Mouse (Mus musculus) hindbrain, embryonic 14.5 days (tissue): ENCODE measurements around the gene Tmem214. TPM values are rescaled to one million over a fixed set of nuclear protein-coding genes. Genes with fewer than 3 reads are reported as not detected.

Experiments used
- ATAC-seq: fragments of 200-750 bp; cut with Nextera tagmentation; 2 replicates; pipeline ENCODE4 v1.8.0; 2017; ENCODE audit warnings: moderate number of reproducible peaks, mild to moderate bottlenecking, moderate TSS enrichment, moderate library complexity; ENCODE audit not compliant: low FRiP score
- DNase-seq: peaks from one replicate; pipeline ENCODE4 v3.0.0-alpha.2; 2015; ENCODE audit warnings: low spot score
- H3K27ac ChIP-seq: fragments of 300-500 bp; sonication (generic); 2 replicates; pipeline ENCODE4 v1.5.1; 2014; ENCODE audit warnings: mild to moderate bottlenecking, moderate library complexity
- H3K27me3 ChIP-seq: fragments of 300-500 bp; sonication (generic); 2 replicates; pipeline ENCODE4 v1.6.1; 2014; ENCODE audit warnings: mild to moderate bottlenecking, low read length, mixed read lengths; ENCODE audit not compliant: control insufficient read depth, insufficient read depth
- H3K36me3 ChIP-seq: fragments of 300-500 bp; sonication (generic); replicated peaks from 2 replicates; pipeline ENCODE4 v1.6.1; 2014; ENCODE audit not compliant: control insufficient read depth, insufficient read depth
- H3K4me1 ChIP-seq: fragments of 300-500 bp; sonication (generic); replicated peaks from 2 replicates; pipeline ENCODE4 v1.6.1; 2014; ENCODE audit warnings: antibody characterized with exemption, low read length, mixed read lengths; ENCODE audit not compliant: control insufficient read depth, insufficient read depth
- H3K4me2 ChIP-seq: fragments of 300-500 bp; sonication (generic); replicated peaks from 2 replicates; pipeline ENCODE4 v1.6.1; 2014; ENCODE audit warnings: mild to moderate bottlenecking, moderate library complexity
- H3K4me3 ChIP-seq: fragments of 300-500 bp; sonication (generic); replicated peaks from 2 replicates; pipeline ENCODE4 v1.5.1; 2014; ENCODE audit warnings: mild to moderate bottlenecking, low read length
- H3K9ac ChIP-seq: fragments of 300-500 bp; sonication (generic); 2 replicates; pipeline ENCODE4 v1.6.1; 2014
- H3K9me3 ChIP-seq: fragments of 300-500 bp; sonication (generic); 2 replicates; pipeline ENCODE4 v1.6.1; 2016; ENCODE audit warnings: low read length; ENCODE audit not compliant: control insufficient read depth
- WGBS: fragments of 180-500 bp; shearing (Covaris S2); extraction: QIAGEN DNeasy Blood & Tissue Kit; methylation state at CpG from one replicate; pipeline ENCODE4 v1.1.7; 2014; 5-methylcytosine and 5-hydroxymethylcytosine counted together
- polyA plus RNA-seq: library from polyadenylated mRNA; unstranded; fragments of >200 nt; fragmentation: Nextera tagmentation; extraction: Ambion mirVana; gene quantifications from 2 replicates; pipeline ENCODE4 v1.2.1, GENCODE M21; 2014

Gene Tmem214
- polyA plus RNA-seq, 1 experiment from 2014 or later: 50.1 TPM

- Histone ChIP-seq H3K4me2 (no peak overlapping the region), H3K4me3 (no peak overlapping the region), H3K9me3 (no peaks in the 10 kb centered on the region), H3K9ac (no peak overlapping the region), H3K27ac (no peak overlapping the region), H3K27me3 (no peaks in the 10 kb centered on the region), H3K4me1 (peaks cover 28% of the 10 kb centered on the region), H3K36me3 (no peaks in the 10 kb centered on the region)
- DNase-seq: no peak
- WGBS: 89% methylated on average over 9 of the region's 9 CpGs
- no peak for ATAC-seq
Observed at GRCm38 (mm10) chr5:30916841-30917240, 49.0 kb downstream of the Tmem214 start.

GRCm38 (mm10) chr5:30917348-30917747 lies 49.5 kb downstream of the Tmem214 start:
- Histone ChIP-seq H3K4me2 (no peak overlapping the region), H3K4me1 (peaks cover 33% of the 10 kb centered on the region), H3K36me3 (no peaks in the 10 kb centered on the region), H3K27me3 (no peaks in the 10 kb centered on the region), H3K4me3 (no peak overlapping the region), H3K9me3 (no peaks in the 10 kb centered on the region), H3K27ac (no peak overlapping the region), H3K9ac (no peak overlapping the region)
- DNase-seq (no peak), ATAC-seq (no peak)
- WGBS: 88% methylated on average over 11 of the region's 11 CpGs

GRCm38 (mm10) chr5:30917891-30918670 lies 50.3 kb downstream of the Tmem214 start:
- WGBS: 85% methylated on average over 31 of the region's 31 CpGs
- no peaks in the 10 kb centered on the region for H3K9me3 ChIP-seq
- no peaks in the 10 kb centered on the region for H3K27me3 ChIP-seq
- no peak for ATAC-seq
- peaks cover 31% of the 10 kb centered on the region for H3K4me1 ChIP-seq
- DNase-seq: no peak
- no peak overlapping the region for H3K4me3 ChIP-seq
- H3K36me3 ChIP-seq: no peaks in the 10 kb centered on the region
- no peak overlapping the region for H3K9ac ChIP-seq
- no peak overlapping the region for H3K4me2 ChIP-seq
- H3K27ac ChIP-seq: no peak overlapping the region

GRCm38 (mm10) chr5:30918691-30919090 lies 50.9 kb downstream of the Tmem214 start:
- Histone ChIP-seq H3K9me3 (no peaks in the 10 kb centered on the region), H3K27ac (no peak overlapping the region), H3K4me1 (peaks cover 27% of the 10 kb centered on the region), H3K4me3 (no peak overlapping the region), H3K27me3 (no peaks in the 10 kb centered on the region), H3K4me2 (no peak overlapping the region), H3K36me3 (no peaks in the 10 kb centered on the region), H3K9ac (no peak overlapping the region)
- 87% methylated on average over 8 of the region's 8 CpGs for WGBS
- ATAC-seq: no peak
- no peak for DNase-seq

- no peak overlapping the region for H3K9ac ChIP-seq
- H3K27ac ChIP-seq: no peak overlapping the region
- H3K36me3 ChIP-seq: no peaks in the 10 kb centered on the region
- no peak for DNase-seq
- no peak overlapping the region for H3K4me2 ChIP-seq
- H3K4me1 ChIP-seq: peaks cover 23% of the 10 kb centered on the region
- H3K27me3 ChIP-seq: no peaks in the 10 kb centered on the region
- H3K4me3 ChIP-seq: no peak overlapping the region
- ATAC-seq: no peak
- 74% methylated on average over 11 of the region's 11 CpGs for WGBS
- no peaks in the 10 kb centered on the region for H3K9me3 ChIP-seq
Observed at GRCm38 (mm10) chr5:30919831-30920614, 52.2 kb downstream of the Tmem214 start.

GRCm38 (mm10) chr5:30920621-30921020 lies 52.8 kb downstream of the Tmem214 start:
- no peak overlapping the region for H3K9ac ChIP-seq

GRCm38 (mm10) chr5:30921256-30922033 lies 53.6 kb downstream of the Tmem214 start, which contains the start of gene Khk:
TSS of gene Khk (plus strand) at chr5:30921431.
- H3K4me3 ChIP-seq: peak within 1 kb of the TSS; percentile 45
- peak within 1 kb of the TSS; percentile 53 for H3K9ac ChIP-seq
- no peaks in the 10 kb centered on the region for H3K36me3 ChIP-seq
- peak; percentile 70 for ATAC-seq
- H3K27ac ChIP-seq: peak within 1 kb of the TSS; percentile 70; the same call in 1 of the 2 replicates
- H3K27me3 ChIP-seq: no peaks in the 10 kb centered on the region
- no peaks in the 10 kb centered on the region for H3K9me3 ChIP-seq
- H3K4me1 ChIP-seq: peaks cover 12% of the 10 kb centered on the region
- WGBS: under 1% methylated on average over 39 of the region's 40 CpGs
- H3K4me2 ChIP-seq: peak within 1 kb of the TSS; percentile 85
- peak; percentile 91 for DNase-seq

More at GRCm38 (mm10) chr5:30920621-30921020, 52.8 kb downstream of the Tmem214 start:
- no peaks in the 10 kb centered on the region for H3K36me3 ChIP-seq
- no peaks in the 10 kb centered on the region for H3K9me3 ChIP-seq
- WGBS: 61% methylated on average over 19 of the region's 19 CpGs
- ATAC-seq (peak; percentile 12; the same call in 1 of the 2 replicates), DNase-seq (no peak)
- no peak overlapping the region for H3K27ac ChIP-seq
- H3K4me1 ChIP-seq: peaks cover 18% of the 10 kb centered on the region
- no peaks in the 10 kb centered on the region for H3K27me3 ChIP-seq
- peak overlapping the region; percentile 85; the same call in 1 of the 2 replicates for H3K4me2 ChIP-seq
- no peak overlapping the region for H3K4me3 ChIP-seq

GRCm38 (mm10) chr5:30922581-30923041 lies 54.8 kb downstream of the Tmem214 start:
- peak overlapping the region; percentile 45; the same call in 1 of the 2 replicates for H3K4me3 ChIP-seq
- no peak for ATAC-seq
- H3K36me3 ChIP-seq: no peaks in the 10 kb centered on the region
- H3K9me3 ChIP-seq: no peaks in the 10 kb centered on the region
- DNase-seq: no peak
- 0 out of 2 replicates have a peak overlapping the region, but pooled peaks have one; percentile 53 for H3K9ac ChIP-seq
- no peak overlapping the region for H3K27ac ChIP-seq
- WGBS: 75% methylated on average over 10 of the region's 10 CpGs
- peaks cover 12% of the 10 kb centered on the region for H3K4me1 ChIP-seq
- H3K27me3 ChIP-seq: no peaks in the 10 kb centered on the region
- H3K4me2 ChIP-seq: peak overlapping the region; percentile 85
